Mouse (Mus musculus): ENCODE results near the gene Fxn.

GRCm38 (mm10) chr19:24271326-24271725, 9.1 kb downstream of the Fxn start:
- TF ChIP-seq CTCF (IDR thresholded peaks at IDR 0.05; ENCODE audit: low read depth, low read length) (no peak), POLR2AphosphoS5 (IDR thresholded peaks at IDR 0.05; ENCODE audit: insufficient replicate concordance, low read depth, low read length) (no peak), GATA1 (IDR thresholded peaks at IDR 0.05; ENCODE audit: borderline replicate concordance, low read length) (no peak)

Data from G1E (cell line).